Mouse (Mus musculus) heart, postnatal 14 days (tissue): Measurements from ENCODE around the gene AW822073. TPM values are rescaled to one million over a fixed set of nuclear protein-coding genes. Genes with fewer than 3 reads are reported as not detected.
"Not testable (repeated sequence)": the region's sequence is repeated elsewhere in the genome, so short reads cannot be mapped to it uniquely, and the experiment has no call there.

Experiments used
- DNase-seq, 2 experiments: peaks; one replicate each; pipeline ENCODE4 v3.0.0; 2021 to 2022
- intact Hi-C: fragments of 180-260 bp; cut with DNase I; formaldehyde crosslinking; loops from one replicate; pipeline ENCODE4 v1.15.1; 2025
- long read RNA-seq, 2 experiments: library from polyadenylated mRNA; stranded (forward); transcript quantifications; one replicate each; pipeline ENCODE4 v2.0.0; 2021
- total RNA-seq, 2 experiments: library from RNA; stranded (reverse); gene quantifications; 2 replicates each; pipeline ENCODE4 v1.2.3; 2021

Gene AW822073
- total RNA-seq: not detected
- long read RNA-seq, experiment 1: 0 reads
- long read RNA-seq, experiment 2: 0 reads

DNA sequence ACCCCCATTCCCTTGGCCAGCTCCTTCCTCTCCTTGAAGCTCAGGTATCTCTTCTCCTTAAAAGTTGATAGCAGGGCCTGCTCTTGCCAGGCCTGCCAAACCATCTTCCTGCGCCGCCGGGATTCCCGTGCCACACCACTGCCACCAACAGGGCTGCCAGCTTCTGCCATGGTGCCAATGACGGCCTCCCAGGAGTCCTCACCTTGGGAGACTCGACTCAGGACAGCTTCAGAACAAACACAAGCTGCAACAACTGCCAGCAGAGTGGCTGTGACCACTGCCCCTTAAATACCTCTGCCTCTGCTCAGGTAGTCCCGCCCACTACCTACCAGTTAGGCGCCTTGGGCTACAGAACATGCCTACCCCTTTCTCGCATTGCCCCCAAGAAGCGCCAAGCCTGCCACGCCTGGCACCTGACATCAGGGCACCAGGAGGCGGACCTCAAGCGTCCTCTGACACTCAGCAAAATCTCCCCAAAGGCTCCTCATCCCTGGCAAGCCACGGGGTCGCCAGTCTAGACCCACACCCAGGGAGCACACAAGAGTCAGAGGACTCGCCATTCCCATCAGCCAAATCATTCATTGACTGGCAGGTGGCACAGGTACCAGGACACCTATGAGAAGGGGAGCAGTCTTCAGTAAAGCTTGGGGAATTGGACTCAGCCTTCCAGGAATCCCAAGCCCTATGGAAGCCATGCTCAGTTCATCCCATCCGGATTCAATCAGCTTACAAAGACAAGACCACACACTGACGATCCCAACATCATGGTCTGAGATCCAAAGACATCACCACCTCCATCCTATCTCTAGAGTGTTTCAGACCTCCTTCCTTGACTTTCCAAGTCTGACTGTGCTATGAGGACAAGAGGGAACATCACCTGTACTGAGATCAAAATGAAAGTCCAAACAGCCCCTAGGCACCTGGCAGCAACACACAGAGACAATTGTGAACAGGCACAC is at the start of gene AW822073:
Gene AW822073, minus strand, starts transcription at position 104 of the 959 bp plus-strand sequence.
- intact Hi-C loops: not testable (repeated sequence)
- peak in 1 of 2 experiments; percentile 41 for DNase-seq

DNA sequence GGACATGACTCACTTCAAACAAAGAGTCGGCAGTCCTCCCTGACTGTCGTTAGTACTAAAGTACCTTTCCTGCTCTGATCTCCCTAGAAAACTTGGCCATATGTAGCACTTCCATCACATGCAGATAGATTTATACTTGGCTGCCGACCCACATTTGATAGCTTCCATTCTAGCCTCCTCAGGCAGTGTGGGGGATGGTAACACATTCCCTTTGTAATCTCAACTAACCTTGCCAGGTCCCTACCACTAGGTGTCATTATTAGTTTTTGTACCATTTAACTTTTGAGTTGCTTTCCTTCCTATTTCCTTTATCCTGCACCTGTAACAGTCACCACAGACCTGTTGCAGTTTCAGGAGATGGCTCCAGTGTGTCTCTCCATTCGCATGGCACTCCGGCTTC is 33.7 kb upstream of the AW822073 start:
- intact Hi-C loops: loop anchor here (5.0 kb wide), 1 partner anchor 64 kb away; the partner anchor contains the start of gene Lims1
- no peak for DNase-seq

DNA sequence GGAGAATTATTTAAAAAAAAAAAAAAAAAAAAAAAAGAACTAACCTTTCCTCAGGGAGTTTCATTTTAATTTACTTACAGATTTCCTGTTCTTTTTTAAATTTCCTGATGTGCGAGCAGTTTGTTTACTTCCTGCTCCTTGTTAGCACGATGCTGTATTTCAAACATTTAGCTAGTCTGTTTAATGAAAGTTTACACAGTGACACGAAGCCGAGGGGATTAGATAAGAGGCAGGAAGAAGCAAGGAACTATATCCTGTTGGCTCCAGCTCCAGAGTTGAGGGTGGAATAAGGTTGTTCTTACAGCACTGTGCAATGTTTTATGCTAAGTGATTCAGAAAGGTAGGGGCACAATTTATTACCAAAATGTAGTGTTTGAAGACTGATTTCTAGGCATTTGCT is 31.2 kb upstream of the AW822073 start:
- intact Hi-C loops: loop anchor here (5.0 kb wide), 1 partner anchor 66 kb away; the partner anchor contains the start of gene Lims1
- DNase-seq: peak in 1 of 2 experiments; percentile 6

DNA sequence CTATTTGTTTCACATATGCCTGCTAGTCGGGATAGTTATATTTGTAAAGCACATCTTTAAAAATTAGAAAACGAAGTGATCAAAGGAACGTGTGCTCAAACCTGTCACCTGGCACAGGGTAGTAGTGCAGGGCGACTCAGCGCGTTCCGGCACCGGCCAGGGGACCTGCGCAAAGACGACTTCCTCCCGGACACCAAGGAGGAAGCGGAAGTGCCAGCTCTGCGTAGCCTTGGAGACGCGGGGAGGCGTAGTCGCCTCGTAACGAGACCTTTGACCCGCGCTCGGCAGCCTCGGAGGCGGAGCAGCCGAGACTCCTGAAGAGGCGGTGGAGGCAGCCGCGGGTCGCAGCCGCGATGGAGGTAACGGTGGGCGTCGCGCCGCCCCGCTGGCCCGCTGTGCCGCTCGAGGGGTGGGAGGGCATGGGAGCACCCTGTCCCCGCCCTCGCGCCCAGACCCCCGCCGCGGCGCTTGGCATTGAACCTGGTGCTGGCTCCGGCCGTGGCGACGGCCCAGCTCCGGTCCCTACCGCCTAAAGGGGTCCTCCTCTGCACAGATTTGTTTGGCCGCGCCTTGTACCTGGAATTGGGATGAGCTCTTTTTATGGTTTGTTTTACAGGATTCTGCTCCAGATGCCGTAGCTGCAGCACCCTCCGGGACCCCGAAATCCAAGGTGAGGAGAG is 30.6 kb upstream of the AW822073 start, which contains the start of gene Gcc2:
Gene Gcc2, plus strand, starts transcription at position 285 of the 680 bp plus-strand sequence.
- intact Hi-C loops: loop anchor here (5.0 kb wide), 1 partner anchor 67 kb away; the partner anchor contains the start of gene Lims1
- DNase-seq: peak; percentile 91 to 94

DNA sequence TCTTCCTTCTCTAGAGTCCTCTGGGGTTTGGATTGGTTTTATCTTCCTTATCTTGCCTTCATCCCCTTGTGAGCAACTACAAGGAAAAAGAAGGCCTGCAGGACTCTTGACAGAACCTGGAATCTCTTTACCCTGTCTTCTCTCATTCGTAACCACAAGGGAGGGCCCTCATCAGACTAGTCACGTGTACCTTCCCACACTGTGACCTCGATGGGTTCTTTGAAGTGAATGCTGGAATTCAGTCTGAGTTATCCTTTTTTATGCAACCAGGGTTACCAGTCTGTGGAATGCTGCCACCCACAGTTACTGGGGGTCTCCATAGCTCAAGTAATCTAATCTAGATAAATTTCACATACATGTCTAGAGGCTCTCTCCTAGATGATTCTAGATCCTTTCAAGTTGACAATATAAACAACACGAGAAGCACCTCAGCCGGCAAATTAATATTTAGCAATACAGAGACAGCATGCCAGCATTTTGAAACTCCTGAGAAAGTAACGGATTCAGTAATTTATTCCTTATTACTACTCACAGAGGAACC is 30.0 kb upstream of the AW822073 start:
- DNase-seq: no peak
- intact Hi-C loops: loop anchor here (5.0 kb wide), 1 partner anchor 68 kb away; the partner anchor contains the start of gene Lims1

DNA sequence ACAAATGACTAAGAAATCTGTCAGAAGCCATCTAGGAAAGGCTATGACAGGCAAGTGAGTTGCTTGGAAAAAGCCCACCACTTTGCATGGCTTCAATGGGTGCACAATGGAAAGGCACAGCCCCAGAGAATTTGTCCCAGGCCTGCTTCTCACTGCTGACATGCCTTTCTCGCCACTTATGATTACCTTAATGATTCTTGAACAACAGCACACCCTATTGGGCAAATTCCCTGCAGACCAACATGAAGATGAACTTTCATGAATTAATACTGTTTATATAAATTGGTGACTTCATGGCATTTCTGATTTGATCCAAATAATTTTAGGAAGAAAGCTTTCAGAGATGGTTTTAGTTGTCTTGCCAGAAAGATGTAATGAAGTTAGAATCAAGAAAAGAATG is 24.8 kb upstream of the AW822073 start:
- no peak for DNase-seq
- intact Hi-C loops: no loop called here

DNA sequence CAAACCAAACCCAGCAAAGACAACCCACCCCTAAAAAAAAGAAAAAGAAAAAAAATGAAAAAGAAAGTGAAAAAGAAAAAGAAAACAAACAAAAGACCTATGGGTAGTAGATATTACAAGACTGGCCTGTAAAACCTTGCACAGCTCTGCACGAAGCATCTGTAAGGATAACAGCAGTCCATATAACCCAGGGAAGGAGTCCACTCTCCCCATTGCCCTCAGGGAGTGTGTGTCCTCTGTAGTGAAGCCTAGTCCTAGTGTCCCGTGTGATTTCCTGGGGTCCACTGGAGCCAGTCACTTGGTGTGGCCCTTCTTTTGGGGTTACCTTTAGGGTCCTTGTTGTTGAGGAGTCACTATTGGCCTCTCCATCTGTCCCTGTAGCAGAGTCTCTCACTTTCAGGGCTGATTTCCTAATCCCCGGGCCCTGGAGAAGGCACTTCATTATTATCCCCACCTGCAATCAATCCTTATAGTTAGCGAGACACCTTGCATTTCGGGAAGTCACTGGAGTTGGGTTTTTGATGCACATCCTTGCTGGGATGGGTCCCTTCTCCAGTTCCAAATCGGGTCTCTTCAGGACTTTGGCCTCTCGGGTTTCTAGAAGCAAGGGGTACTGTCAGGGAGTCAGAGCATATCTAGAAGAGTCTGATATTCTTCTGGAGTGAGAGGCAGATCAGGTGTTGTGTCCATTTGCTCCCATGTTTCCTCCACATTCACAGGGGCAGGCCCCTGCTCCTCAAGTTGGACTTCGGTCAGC is 14.4 kb upstream of the AW822073 start:
- peak; percentile 38 to 61 for DNase-seq
- intact Hi-C loops: not testable (repeated sequence)

DNA sequence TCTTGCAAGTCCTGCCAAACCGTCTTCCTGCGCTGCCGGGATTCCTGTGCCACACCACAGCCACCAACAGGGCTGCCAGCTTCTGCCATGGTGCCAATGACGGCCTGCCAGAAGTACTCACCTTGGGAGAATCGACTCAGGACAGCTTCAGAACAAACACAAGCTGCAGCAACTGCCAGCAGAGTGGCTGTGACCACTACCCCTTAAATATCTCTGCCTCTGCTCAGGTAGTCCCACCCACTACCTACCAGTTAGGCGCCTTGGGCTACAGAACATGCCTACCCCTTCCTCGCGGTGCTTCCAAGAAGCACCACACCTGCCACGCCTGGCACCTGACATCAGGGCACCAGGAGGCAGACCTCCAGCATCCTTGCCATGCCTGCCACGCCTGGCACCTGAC is 11.9 kb upstream of the AW822073 start, which contains the start of gene Gm4981:
Gene Gm4981, minus strand, starts transcription at position 89 of the 400 bp plus-strand sequence.
- intact Hi-C loops: no loop called here
- DNase-seq: no peak

DNA sequence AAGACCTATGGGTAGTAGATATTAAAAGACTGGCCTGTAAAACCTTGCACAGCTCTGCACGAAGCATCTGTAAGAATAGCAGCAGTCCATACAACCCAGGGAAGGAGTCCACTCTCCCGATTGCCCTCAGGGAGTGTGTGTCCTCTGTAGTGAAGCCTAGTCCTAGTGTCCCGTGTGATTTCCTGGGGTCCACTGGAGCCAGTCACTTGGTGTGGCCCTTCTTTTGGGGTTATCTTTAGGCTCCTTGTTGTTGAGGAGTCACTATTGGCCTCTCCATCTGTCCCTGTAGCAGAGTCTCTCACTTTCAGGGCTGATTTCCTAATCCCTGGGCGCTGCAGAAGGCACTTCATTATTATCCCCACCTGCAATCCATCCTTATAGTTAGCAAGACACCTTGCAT is 10.3 kb upstream of the AW822073 start:
- intact Hi-C loops: not testable (repeated sequence)
- DNase-seq: peak; percentile 18 to 19

DNA sequence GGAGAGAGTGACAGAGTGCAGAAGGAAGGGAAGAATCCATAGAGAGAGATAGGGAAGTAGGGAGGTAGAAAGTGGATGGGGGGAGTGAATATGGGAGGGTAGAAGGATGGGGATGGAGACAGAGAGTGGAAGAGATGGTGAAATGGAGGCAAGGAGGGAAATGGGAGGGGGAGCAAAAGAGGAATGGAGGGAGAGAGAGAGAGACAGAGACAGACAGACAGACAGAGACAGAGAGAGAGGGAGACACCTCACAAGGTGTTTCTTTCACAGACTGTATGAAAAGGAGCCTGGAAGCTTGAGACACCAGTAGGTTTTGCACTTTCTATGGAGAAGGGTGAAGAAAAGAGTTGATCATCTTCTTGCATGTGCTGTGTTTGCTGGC is 9.0 kb upstream of the AW822073 start:
- DNase-seq, intact Hi-C loops: not testable (repeated sequence)

DNA sequence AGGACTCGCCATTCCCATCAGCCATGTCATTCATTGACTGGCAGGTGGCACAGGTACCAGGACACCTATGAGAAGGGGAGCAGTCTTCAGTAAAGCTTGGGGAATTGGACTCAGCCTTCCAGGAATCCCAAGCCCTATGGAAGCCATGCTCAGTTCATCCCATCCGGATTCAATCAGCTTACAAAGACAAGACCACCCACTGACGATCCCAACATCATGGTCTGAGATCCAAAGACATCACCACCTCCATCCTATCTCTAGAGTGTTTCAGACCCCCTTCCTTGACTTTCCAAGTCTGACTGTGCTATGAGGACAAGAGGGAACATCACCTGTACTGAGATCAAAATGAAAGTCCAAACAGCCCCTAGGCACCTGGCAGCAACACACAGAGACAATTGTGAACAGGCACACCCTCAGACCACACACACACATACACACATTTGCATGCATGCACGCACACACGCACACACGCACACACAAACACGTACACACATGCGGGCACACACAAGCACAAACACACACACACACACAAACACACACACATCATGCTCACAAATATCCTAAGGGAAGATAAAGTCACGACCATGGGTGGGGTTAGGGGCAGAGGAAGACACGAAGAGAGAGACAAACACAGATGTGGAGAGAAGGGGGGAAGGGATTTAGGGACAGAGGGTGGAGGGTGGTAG is 8.5 kb upstream of the AW822073 start:
- intact Hi-C loops: not testable (repeated sequence)

DNA sequence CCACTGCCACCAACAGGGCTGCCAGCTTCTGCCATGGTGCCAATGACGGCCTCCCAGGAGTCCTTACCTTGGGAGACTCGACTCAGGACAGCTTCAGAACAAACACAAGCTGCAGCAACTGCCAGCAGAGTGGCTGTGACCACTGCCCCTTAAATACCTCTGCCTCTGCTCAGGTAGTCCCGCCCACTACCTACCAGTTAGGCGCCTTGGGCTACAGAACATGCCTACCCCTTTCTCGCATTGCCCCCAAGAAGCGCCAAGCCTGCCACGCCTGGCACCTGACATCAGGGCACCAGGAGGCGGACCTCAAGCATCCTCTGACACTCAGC is 7.9 kb upstream of the AW822073 start, which contains the start of gene Duxf3:
Gene Duxf3, minus strand, starts transcription at position 35 of the 329 bp plus-strand sequence.
- DNase-seq: peak in 1 of 2 experiments; percentile 29
- intact Hi-C loops: not testable (repeated sequence)

More for the DNA sequence above, 8.5 kb upstream of the AW822073 start:
- peak; percentile 22 to 29 for DNase-seq

DNA sequence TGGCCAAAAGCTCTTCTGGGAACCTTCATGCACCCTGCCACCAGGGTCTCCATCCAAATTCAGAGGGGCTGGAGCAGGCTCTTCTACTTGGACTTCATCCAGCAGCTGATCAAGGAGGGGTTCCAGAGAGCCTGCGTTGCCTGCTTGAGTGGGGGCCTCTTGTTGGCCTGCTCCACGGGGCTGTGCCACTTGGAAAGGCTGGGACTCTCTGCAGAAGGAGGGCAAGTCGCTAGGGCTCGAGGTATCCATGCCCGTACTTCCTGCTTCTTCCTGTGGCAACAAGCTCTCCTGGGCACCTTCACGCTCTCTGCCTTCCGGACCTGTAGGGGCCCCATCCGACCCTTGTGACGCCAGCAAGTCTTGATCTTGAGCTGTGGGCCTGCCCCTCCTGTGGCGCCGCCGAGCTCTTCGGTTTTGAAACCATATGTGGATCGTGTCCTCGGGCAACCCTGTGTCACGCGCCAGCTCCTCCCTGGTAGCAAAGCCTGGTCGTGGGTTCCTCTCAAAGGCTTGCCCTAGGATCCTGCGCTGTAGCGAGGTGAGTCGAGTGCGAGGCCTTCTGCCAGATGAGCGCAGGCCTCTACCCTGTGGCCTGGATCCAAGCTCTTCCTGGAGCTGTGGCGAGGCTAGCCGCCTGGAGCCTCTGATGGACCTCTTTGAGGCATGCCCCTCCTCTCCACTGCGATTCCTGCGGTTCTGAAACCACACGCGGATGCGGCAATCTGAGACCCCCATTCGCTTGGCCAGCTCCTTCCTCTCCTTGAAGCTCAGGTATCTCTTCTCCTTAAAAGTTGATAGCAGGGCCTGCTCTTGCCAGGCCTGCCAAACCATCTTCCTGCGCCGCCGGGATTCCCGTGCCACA is 7.3 kb upstream of the AW822073 start:
- intact Hi-C loops: not testable (repeated sequence)
- DNase-seq: peak; percentile 70 to 76

DNA sequence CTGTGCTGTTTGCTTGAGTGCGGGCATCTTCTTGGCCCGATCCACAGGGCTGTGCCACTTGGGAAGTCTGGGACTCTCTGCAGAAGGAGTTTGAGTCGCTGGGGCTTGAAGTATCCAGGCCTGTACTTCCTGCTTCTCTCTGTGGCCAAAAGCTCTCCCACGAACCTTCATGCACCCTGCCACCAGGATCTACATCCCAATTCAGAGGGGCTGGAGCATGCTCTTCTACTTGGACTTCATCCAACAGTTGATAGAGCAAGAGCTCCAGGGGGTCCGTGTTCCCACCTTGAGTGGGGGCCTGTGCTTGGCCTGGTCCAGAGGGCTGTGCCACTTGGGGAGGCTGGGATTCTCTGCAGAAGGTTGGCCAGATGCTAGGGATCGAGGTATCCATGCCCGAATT is 6.4 kb upstream of the AW822073 start:
- intact Hi-C loops: not testable (repeated sequence)
- DNase-seq: peak in 1 of 2 experiments; percentile 52

DNA sequence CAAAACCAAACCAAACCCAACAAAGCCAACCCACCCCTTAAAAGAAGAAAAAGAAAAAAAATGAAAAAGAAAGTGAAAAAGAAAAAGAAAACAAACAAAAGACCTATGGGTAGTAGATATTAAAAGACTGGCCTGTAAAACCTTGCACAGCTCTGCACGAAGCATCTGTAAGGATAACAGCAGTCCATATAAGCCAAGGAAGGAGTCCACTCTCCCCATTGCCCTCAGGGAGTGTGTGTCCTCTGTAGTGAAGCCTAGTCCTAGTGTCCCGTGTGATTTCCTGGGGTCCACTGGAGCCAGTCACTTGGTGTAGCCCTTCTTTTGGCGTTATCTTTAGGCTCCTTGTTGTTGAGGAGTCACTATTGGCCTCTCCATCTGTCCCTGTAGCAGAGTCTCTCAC is 5.3 kb upstream of the AW822073 start:
- DNase-seq, intact Hi-C loops: not testable (repeated sequence)

DNA sequence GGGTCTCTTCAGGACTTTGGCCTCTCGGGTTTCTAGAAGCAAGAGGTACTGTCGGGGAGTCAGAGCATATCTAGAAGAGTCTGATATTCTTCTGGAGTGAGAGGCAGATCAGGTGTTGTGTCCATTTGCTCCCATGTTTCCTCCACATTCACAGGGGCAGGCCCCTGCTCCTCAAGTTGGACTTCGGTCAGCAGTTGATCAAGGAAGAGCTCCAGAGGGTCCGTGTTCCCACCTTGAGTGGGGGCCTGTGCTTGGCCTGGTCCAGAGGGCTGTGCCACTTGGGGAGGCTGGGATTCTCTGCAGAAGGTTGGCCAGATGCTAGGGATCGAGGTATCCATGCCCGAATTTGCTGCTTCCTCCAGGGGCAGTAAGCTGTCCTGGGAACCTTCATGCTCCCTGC is 3.1 kb upstream of the AW822073 start:
- intact Hi-C loops: not testable (repeated sequence)
- DNase-seq: peak in 1 of 2 experiments; percentile 39

DNA sequence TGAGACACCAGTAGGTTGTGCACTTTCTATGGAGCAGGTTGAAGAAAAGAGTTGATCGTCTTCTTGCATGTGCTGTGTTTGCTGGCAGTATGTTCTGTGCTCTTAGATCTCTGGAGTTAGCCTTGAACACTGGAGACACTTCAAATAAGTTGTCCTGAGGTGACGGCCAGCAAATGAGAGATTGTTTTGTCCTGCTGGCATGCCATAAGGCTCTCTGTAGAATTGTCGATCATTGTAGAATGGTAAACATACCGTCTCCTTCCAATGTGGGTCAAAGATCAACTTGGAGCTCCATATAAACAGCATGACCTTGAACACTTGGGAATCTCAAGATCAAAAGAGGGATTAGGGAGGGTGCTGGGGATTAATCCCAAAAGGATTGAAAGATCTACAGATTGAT is 1.6 kb upstream of the AW822073 start:
- DNase-seq, intact Hi-C loops: not testable (repeated sequence)
